Mouse (Mus musculus): ENCODE measurements at regions not wholly inside any gene's neighbourhood (a gene's known extent, or its start where the extent isn't known, plus 50 kb on each side); places are given as distances from the start of the nearest gene placed in this dataset.

GRCm38 (mm10) chr17:85932360-85933132 is 212.4 kb downstream of the Srbd1 start:
- no peaks in the 10 kb centered on the region for H3K36me3 ChIP-seq (ENCODE audit: control insufficient read depth, insufficient read depth, low read length)
- no peak overlapping the region for H3K4me3 ChIP-seq (replicated peaks; ENCODE audit: low read length)
- no peak overlapping the region for H3K27ac ChIP-seq (ENCODE audit: low read length)
- H3K9me3 ChIP-seq (replicated peaks; ENCODE audit: control insufficient read depth, low read length), result no peaks in the 10 kb centered on the region
- ATAC-seq (ENCODE audit: insufficient read depth, low FRiP score), result no peak
- 0 out of 2 replicates have a peak, but pooled peaks cover 7% of the 10 kb centered on the region for H3K4me1 ChIP-seq (ENCODE audit: control insufficient read depth, insufficient read depth, low read length)
- 72% methylated on average over 30 of the region's 30 CpGs for WGBS
- no peaks in the 10 kb centered on the region for H3K27me3 ChIP-seq (ENCODE audit: control insufficient read depth, insufficient read depth, low read length)
- no peak overlapping the region for H3K9ac ChIP-seq (ENCODE audit: low read length)
- H3K4me2 ChIP-seq (ENCODE audit: low read depth, low read length), result no peak overlapping the region

- WGBS, result 82% methylated on average over 10 of the region's 10 CpGs
- no peak for ATAC-seq (ENCODE audit: insufficient read depth, low FRiP score)
- no peak overlapping the region for H3K4me3 ChIP-seq (replicated peaks; ENCODE audit: low read length)
These were observed 213.0 kb downstream of the Srbd1 start for GRCm38 (mm10) chr17:85931955-85932354.

GRCm38 (mm10) chr17:85930789-85931188 is 214.2 kb downstream of the Srbd1 start:
- H3K4me1 ChIP-seq (ENCODE audit: control insufficient read depth, insufficient read depth, low read length), result 0 out of 2 replicates have a peak, but pooled peaks cover 7% of the 10 kb centered on the region
- no peak overlapping the region for H3K4me2 ChIP-seq (ENCODE audit: low read depth, low read length)
- peak; percentile 39; the same call in 1 of the 2 replicates for ATAC-seq (ENCODE audit: insufficient read depth, low FRiP score)
- H3K9me3 ChIP-seq (replicated peaks; ENCODE audit: control insufficient read depth, low read length), result no peaks in the 10 kb centered on the region
- no peak overlapping the region for H3K4me3 ChIP-seq (replicated peaks; ENCODE audit: low read length)
- 38% methylated on average over 5 of the region's 5 CpGs for WGBS
- no peak overlapping the region for H3K9ac ChIP-seq (ENCODE audit: low read length)
- H3K27ac ChIP-seq (ENCODE audit: low read length), result no peak overlapping the region
- H3K36me3 ChIP-seq (ENCODE audit: control insufficient read depth, insufficient read depth, low read length), result no peaks in the 10 kb centered on the region
- no peaks in the 10 kb centered on the region for H3K27me3 ChIP-seq (ENCODE audit: control insufficient read depth, insufficient read depth, low read length)

More at GRCm38 (mm10) chr17:85931955-85932354, 213.0 kb downstream of the Srbd1 start:
- 0 out of 2 replicates have a peak, but pooled peaks cover 7% of the 10 kb centered on the region for H3K4me1 ChIP-seq (ENCODE audit: control insufficient read depth, insufficient read depth, low read length)
- no peak overlapping the region for H3K4me2 ChIP-seq (ENCODE audit: low read depth, low read length)
- no peaks in the 10 kb centered on the region for H3K27me3 ChIP-seq (ENCODE audit: control insufficient read depth, insufficient read depth, low read length)
- no peaks in the 10 kb centered on the region for H3K9me3 ChIP-seq (replicated peaks; ENCODE audit: control insufficient read depth, low read length)
- H3K27ac ChIP-seq (ENCODE audit: low read length), result no peak overlapping the region
- H3K9ac ChIP-seq (ENCODE audit: low read length), result no peak overlapping the region
- H3K36me3 ChIP-seq (ENCODE audit: control insufficient read depth, insufficient read depth, low read length), result no peaks in the 10 kb centered on the region

- 71% methylated on average over 3 of the region's 3 CpGs for WGBS
- no peaks in the 10 kb centered on the region for H3K27me3 ChIP-seq (ENCODE audit: control insufficient read depth, insufficient read depth, low read length)
- H3K9me3 ChIP-seq (replicated peaks; ENCODE audit: control insufficient read depth, low read length), result no peaks in the 10 kb centered on the region
- no peak overlapping the region for H3K27ac ChIP-seq (ENCODE audit: low read length)
- no peak overlapping the region for H3K4me3 ChIP-seq (replicated peaks; ENCODE audit: low read length)
- no peak overlapping the region for H3K9ac ChIP-seq (ENCODE audit: low read length)
- H3K4me1 ChIP-seq (ENCODE audit: control insufficient read depth, insufficient read depth, low read length), result 0 out of 2 replicates have a peak, but pooled peaks cover 7% of the 10 kb centered on the region
- no peaks in the 10 kb centered on the region for H3K36me3 ChIP-seq (ENCODE audit: control insufficient read depth, insufficient read depth, low read length)
- no peak for ATAC-seq (ENCODE audit: insufficient read depth, low FRiP score)
- H3K4me2 ChIP-seq (ENCODE audit: low read depth, low read length), result no peak overlapping the region
These were observed 214.6 kb downstream of the Srbd1 start for GRCm38 (mm10) chr17:85930331-85930730.

- Histone ChIP-seq H3K4me3 (replicated peaks; ENCODE audit: low read length) (no peak overlapping the region), H3K4me2 (ENCODE audit: low read depth, low read length) (no peak overlapping the region), H3K4me1 (ENCODE audit: control insufficient read depth, insufficient read depth, low read length) (0 out of 2 replicates have a peak, but pooled peaks cover 7% of the 10 kb centered on the region), H3K27ac (ENCODE audit: low read length) (no peak overlapping the region), H3K9me3 (replicated peaks; ENCODE audit: control insufficient read depth, low read length) (no peaks in the 10 kb centered on the region), H3K27me3 (ENCODE audit: control insufficient read depth, insufficient read depth, low read length) (no peaks in the 10 kb centered on the region), H3K9ac (ENCODE audit: low read length) (no peak overlapping the region), H3K36me3 (ENCODE audit: control insufficient read depth, insufficient read depth, low read length) (no peaks in the 10 kb centered on the region)
- ATAC-seq (ENCODE audit: insufficient read depth, low FRiP score), result no peak
- 72% methylated on average over 12 of the region's 12 CpGs for WGBS
These were observed 215.2 kb downstream of the Srbd1 start for GRCm38 (mm10) chr17:85929699-85930286.

- no peaks in the 10 kb centered on the region for H3K36me3 ChIP-seq (ENCODE audit: control insufficient read depth, insufficient read depth, low read length)
- H3K27me3 ChIP-seq (ENCODE audit: control insufficient read depth, insufficient read depth, low read length), result no peaks in the 10 kb centered on the region
- no peaks in the 10 kb centered on the region for H3K9me3 ChIP-seq (replicated peaks; ENCODE audit: control insufficient read depth, low read length)
- H3K4me2 ChIP-seq (ENCODE audit: low read depth, low read length), result no peak overlapping the region
- H3K27ac ChIP-seq (ENCODE audit: low read length), result no peak overlapping the region
- WGBS, result 40% methylated on average over 2 of the region's 2 CpGs
- no peak overlapping the region for H3K4me3 ChIP-seq (replicated peaks; ENCODE audit: low read length)
- H3K4me1 ChIP-seq (ENCODE audit: control insufficient read depth, insufficient read depth, low read length), result 0 out of 2 replicates have a peak, but pooled peaks cover 7% of the 10 kb centered on the region
- H3K9ac ChIP-seq (ENCODE audit: low read length), result no peak overlapping the region
- peak; percentile 31; the same call in 1 of the 2 replicates for ATAC-seq (ENCODE audit: insufficient read depth, low FRiP score)
These were observed 216.4 kb downstream of the Srbd1 start for GRCm38 (mm10) chr17:85928543-85928942.

GRCm38 (mm10) chr17:85927261-85927660 is 217.7 kb downstream of the Srbd1 start:
- no peaks in the 10 kb centered on the region for H3K9me3 ChIP-seq (replicated peaks; ENCODE audit: control insufficient read depth, low read length)
- H3K27me3 ChIP-seq (ENCODE audit: control insufficient read depth, insufficient read depth, low read length), result no peaks in the 10 kb centered on the region
- ATAC-seq (ENCODE audit: insufficient read depth, low FRiP score), result no peak
- no peak overlapping the region for H3K4me3 ChIP-seq (replicated peaks; ENCODE audit: low read length)
- H3K4me2 ChIP-seq (ENCODE audit: low read depth, low read length), result no peak overlapping the region
- 64% methylated on average over 9 of the region's 9 CpGs for WGBS
- H3K36me3 ChIP-seq (ENCODE audit: control insufficient read depth, insufficient read depth, low read length), result no peaks in the 10 kb centered on the region
- H3K27ac ChIP-seq (ENCODE audit: low read length), result no peak overlapping the region
- no peak overlapping the region for H3K9ac ChIP-seq (ENCODE audit: low read length)
- 0 out of 2 replicates have a peak, but pooled peaks cover 9% of the 10 kb centered on the region for H3K4me1 ChIP-seq (ENCODE audit: control insufficient read depth, insufficient read depth, low read length)

- Histone ChIP-seq H3K27ac (ENCODE audit: low read length) (no peak overlapping the region), H3K4me1 (ENCODE audit: control insufficient read depth, insufficient read depth, low read length) (peaks cover 17% of the 10 kb centered on the region), H3K27me3 (ENCODE audit: control insufficient read depth, insufficient read depth, low read length) (no peaks in the 10 kb centered on the region), H3K4me3 (replicated peaks; ENCODE audit: low read length) (no peak overlapping the region), H3K9me3 (replicated peaks; ENCODE audit: control insufficient read depth, low read length) (no peaks in the 10 kb centered on the region), H3K4me2 (ENCODE audit: low read depth, low read length) (no peak overlapping the region), H3K36me3 (ENCODE audit: control insufficient read depth, insufficient read depth, low read length) (no peaks in the 10 kb centered on the region), H3K9ac (ENCODE audit: low read length) (no peak overlapping the region)
- 85% methylated on average over 4 of the region's 4 CpGs for WGBS
- no peak for ATAC-seq (ENCODE audit: insufficient read depth, low FRiP score)
These were observed 218.9 kb downstream of the Srbd1 start for GRCm38 (mm10) chr17:85926044-85926443.

- no peaks in the 10 kb centered on the region for H3K9me3 ChIP-seq (replicated peaks; ENCODE audit: control insufficient read depth, low read length)
- no peak overlapping the region for H3K4me3 ChIP-seq (replicated peaks; ENCODE audit: low read length)
- peak overlapping the region; percentile 24; the same call in 1 of the 2 replicates for H3K27ac ChIP-seq (ENCODE audit: low read length)
- H3K4me1 ChIP-seq (ENCODE audit: control insufficient read depth, insufficient read depth, low read length), result peaks cover 16% of the 10 kb centered on the region
- H3K36me3 ChIP-seq (ENCODE audit: control insufficient read depth, insufficient read depth, low read length), result no peaks in the 10 kb centered on the region
- H3K4me2 ChIP-seq (ENCODE audit: low read depth, low read length), result no peak overlapping the region
- H3K27me3 ChIP-seq (ENCODE audit: control insufficient read depth, insufficient read depth, low read length), result no peaks in the 10 kb centered on the region
- ATAC-seq (ENCODE audit: insufficient read depth, low FRiP score), result no peak
- WGBS, result 36% methylated on average over 8 of the region's 8 CpGs
- H3K9ac ChIP-seq (ENCODE audit: low read length), result no peak overlapping the region
These were observed 223.7 kb downstream of the Srbd1 start for GRCm38 (mm10) chr17:85921219-85921673.

Data from stomach, embryonic 16.5 days (tissue).